In the genomic region with DNA sequence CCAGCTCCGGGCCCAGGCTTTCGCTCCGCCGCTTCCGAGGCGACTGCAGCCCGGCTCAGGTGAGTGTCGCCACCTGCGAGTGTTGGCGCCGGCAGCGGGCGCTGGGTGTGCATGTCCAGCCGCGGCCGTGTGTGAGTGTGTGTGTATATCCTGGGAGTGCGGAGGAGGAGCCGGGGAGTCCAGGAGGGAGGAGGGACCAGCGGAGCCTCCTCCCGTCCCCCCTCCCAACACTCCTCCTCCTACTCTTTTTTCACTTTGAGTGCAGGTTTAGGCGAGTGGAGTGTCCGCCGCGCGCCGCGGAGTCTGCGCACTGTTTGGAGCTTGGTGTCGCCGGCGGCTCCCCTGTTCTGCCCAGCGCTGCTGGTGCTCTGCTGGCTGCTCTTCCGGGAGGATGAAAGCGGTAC, we compare ENCODE assay signal across 9 mouse cellular contexts. TPM values are rescaled to one million over a fixed set of nuclear protein-coding genes. Genes with fewer than 3 reads are reported as not detected.
DNase-seq lines count a peak whose midpoint lies in the region; ATAC-seq lines count a peak whose summit lies in the region.
"Had no signal": no experiment of that assay in that cellular context is flagged by ENCODE, and none has a peak within 500 bp of the region (broad histone marks: within the 10 kb centered on the region; RNA-seq: fewer than 3 reads in every experiment).

A gene (minus strand): TSS at position 145 of the 404 bp plus-strand sequence.

- peaks cover 34% of the 10 kb centered on the region for H3K27me3 ChIP-seq in forebrain, embryonic 13.5 days
- H3K27me3 ChIP-seq in limb, embryonic 12.5 days: peaks cover 81% of the 10 kb centered on the region
- peaks cover 33% of the 10 kb centered on the region for H3K27me3 ChIP-seq in midbrain, embryonic 13.5 days
- H3K27me3 ChIP-seq: CH12.LX had no signal

- ATAC-seq in forebrain, embryonic 13.5 days: peak; percentile 85
- ATAC-seq in limb, embryonic 12.5 days (ENCODE audit: insufficient number of reproducible peaks, insufficient read depth, low FRiP score, low TSS enrichment, low read depth): peak; percentile 45
- peak; percentile 86 for ATAC-seq in midbrain, embryonic 13.5 days

- 1% methylated on average over 34 of the region's 34 CpGs for WGBS in forebrain, embryonic 13.5 days
- WGBS in limb, embryonic 12.5 days: under 1% methylated on average over 34 of the region's 34 CpGs
- under 1% methylated on average over 34 of the region's 34 CpGs for WGBS in midbrain, embryonic 13.5 days

- H3K27ac ChIP-seq in forebrain, embryonic 13.5 days: peak within 1 kb of the TSS; percentile 90
- no peak within 1 kb of the TSS for H3K27ac ChIP-seq in limb, embryonic 12.5 days
- H3K27ac ChIP-seq in midbrain, embryonic 13.5 days: peak within 1 kb of the TSS; percentile 93

- peak within 1 kb of the TSS; percentile 91 for H3K4me2 ChIP-seq in forebrain, embryonic 13.5 days
- peak within 1 kb of the TSS; percentile 88 for H3K4me2 ChIP-seq in limb, embryonic 12.5 days
- peak within 1 kb of the TSS; percentile 78 for H3K4me2 ChIP-seq in midbrain, embryonic 13.5 days (replicated peaks)

- H3K9ac ChIP-seq in forebrain, embryonic 13.5 days: peak within 1 kb of the TSS; percentile 95
- peak within 1 kb of the TSS; percentile 34 for H3K9ac ChIP-seq in limb, embryonic 12.5 days (replicated peaks)
- peak within 1 kb of the TSS; percentile 93 for H3K9ac ChIP-seq in midbrain, embryonic 13.5 days (replicated peaks)

- H3K4me1 ChIP-seq in forebrain, embryonic 13.5 days: peaks cover 50% of the 10 kb centered on the region
- H3K4me1 ChIP-seq in limb, embryonic 12.5 days (replicated peaks): peaks cover 29% of the 10 kb centered on the region
- H3K4me1 ChIP-seq in midbrain, embryonic 13.5 days (replicated peaks): peaks cover 38% of the 10 kb centered on the region

- H3K36me3 ChIP-seq in forebrain, embryonic 13.5 days (ENCODE audit: poor library complexity, severe bottlenecking): peaks cover 12% of the 10 kb centered on the region
- no peaks in the 10 kb centered on the region for H3K36me3 ChIP-seq in limb, embryonic 12.5 days
- peaks cover 5% of the 10 kb centered on the region for H3K36me3 ChIP-seq in midbrain, embryonic 13.5 days

- H3K4me3 ChIP-seq in forebrain, embryonic 13.5 days: peak within 1 kb of the TSS; percentile 81
- peak within 1 kb of the TSS; percentile 49 for H3K4me3 ChIP-seq in limb, embryonic 12.5 days (replicated peaks)
- H3K4me3 ChIP-seq in midbrain, embryonic 13.5 days (replicated peaks): peak within 1 kb of the TSS; percentile 76

- peak; percentile 87 for DNase-seq in embryo, embryonic 10 days (ENCODE audit: low spot score)
- no peak for DNase-seq in embryo, embryonic 9.5 days (ENCODE audit: extremely low spot score)
- DNase-seq in R1 (ENCODE audit: low read depth, low spot score): peak; percentile 96
- DNase-seq in induced T-regulatory cell, adult 2 months (ENCODE audit: low read depth): peak; percentile 24
- DNase-seq in thymus, postnatal 4 days: peak; percentile 48

- no peaks in the 10 kb centered on the region for H3K9me3 ChIP-seq in forebrain, embryonic 13.5 days (replicated peaks)
- no peaks in the 10 kb centered on the region for H3K9me3 ChIP-seq in limb, embryonic 12.5 days
- peaks cover 2% of the 10 kb centered on the region; the same call in 1 of the 2 replicates for H3K9me3 ChIP-seq in midbrain, embryonic 13.5 days

RNA-seq across cellular contexts. Expression of the gene that starts here (rescaled TPM):
- polyA plus RNA-seq in forebrain, embryonic 13.5 days (2015; fragmentation: Nextera tagmentation; extraction: Ambion mirVana): 8.9 and 11.5 TPM in 2 replicates
- polyA plus RNA-seq in limb, embryonic 12.5 days (2016; fragmentation: Nextera tagmentation; extraction: Ambion mirVana): 0.27 and 0.51 TPM in 2 replicates
- polyA plus RNA-seq in midbrain, embryonic 13.5 days (2015; fragmentation: Nextera tagmentation; extraction: Ambion mirVana): 12.2 and 16.7 TPM in 2 replicates

Comparison
In these comparisons a context has a peak if more than half of its experiments do, and no peak if none do; other contexts are left out.
1. Peak in ATAC-seq, H3K4me3 ChIP-seq, H3K9ac ChIP-seq and H3K4me2 ChIP-seq in limb, embryonic 12.5 days; RNA of the gene not detected or under 1 TPM.
2. H3K9ac ChIP-seq: peak in every context shown above with its lines; median percentile 95 in forebrain, embryonic 13.5 days; 93 in midbrain, embryonic 13.5 days; 34 in limb, embryonic 12.5 days.